9 mouse cellular contexts compared by ENCODE assay signal in the genomic region with DNA sequence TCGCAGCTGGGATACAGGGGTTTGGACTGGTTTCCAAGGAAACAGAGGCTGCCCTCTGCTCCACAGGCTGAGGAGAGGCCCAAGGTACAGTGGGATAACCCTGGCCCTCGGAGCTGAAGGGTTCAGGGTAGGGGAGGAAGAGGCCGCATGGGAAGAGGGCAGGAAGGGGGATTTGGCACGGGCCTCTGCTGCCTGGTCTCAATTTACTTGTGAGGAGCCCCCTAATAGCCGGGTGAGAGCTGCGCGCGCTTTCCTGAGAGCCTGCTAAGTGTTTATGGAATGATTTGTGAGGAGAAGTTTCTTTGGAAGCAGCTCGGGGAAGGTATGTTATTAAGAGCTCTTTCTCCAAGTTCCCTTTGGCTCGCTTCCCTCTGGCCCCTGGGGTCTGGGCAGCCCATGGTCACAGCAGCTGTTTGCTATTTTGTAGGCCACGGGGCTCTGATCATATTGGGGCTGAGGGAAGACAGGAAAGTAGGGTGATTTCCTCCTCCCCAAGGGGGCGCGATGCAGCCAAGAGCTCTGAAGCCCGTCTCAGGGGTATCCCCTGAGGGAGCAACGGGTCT. TPM values are rescaled to one million over a fixed set of nuclear protein-coding genes. Genes with fewer than 3 reads are reported as not detected.
DNase-seq lines count a peak whose midpoint lies in the region; ATAC-seq lines count a peak whose summit lies in the region.
"Had no signal": no experiment of that assay in that cellular context is flagged by ENCODE, and none has a peak within 500 bp of the region (broad histone marks: within the 10 kb centered on the region; RNA-seq: fewer than 3 reads in every experiment).

No protein-coding gene starts in this region.

- no peaks in the 10 kb centered on the region for H3K9me3 ChIP-seq in heart, embryonic 14.5 days (ENCODE audit: control insufficient read depth, low read length)
- no peaks in the 10 kb centered on the region for H3K9me3 ChIP-seq in limb, embryonic 15.5 days
- H3K9me3 ChIP-seq: liver, embryonic 15.5 days had no signal

- peak overlapping the region; percentile 35 for H3K9ac ChIP-seq in heart, embryonic 14.5 days (ENCODE audit: low read length)
- no peak overlapping the region for H3K9ac ChIP-seq in limb, embryonic 15.5 days
- H3K9ac ChIP-seq: liver, embryonic 15.5 days had no signal

- ATAC-seq in heart, embryonic 14.5 days (ENCODE audit: insufficient number of reproducible peaks, insufficient read depth, low FRiP score, low read depth): 0 out of 2 replicates have a peak, but pooled peaks have one; percentile 17
- ATAC-seq in limb, embryonic 15.5 days (ENCODE audit: insufficient number of reproducible peaks, low FRiP score, low TSS enrichment, low read depth): peak; percentile 76
- no peak for ATAC-seq in erythroid progenitor cell, adult 5-6 weeks (replicated peaks; ENCODE audit: low FRiP score, poor library complexity, severe bottlenecking)

- no peaks in the 10 kb centered on the region for H3K27me3 ChIP-seq in heart, embryonic 14.5 days (ENCODE audit: control insufficient read depth, insufficient read depth, low read length)
- H3K27me3 ChIP-seq in limb, embryonic 15.5 days: peaks cover 7% of the 10 kb centered on the region; the same call in 1 of the 2 replicates

- peak overlapping the region; percentile 11; the same call in 1 of the 2 replicates for H3K4me3 ChIP-seq in brown adipose tissue, adult 24 weeks (ENCODE audit: insufficient read depth, low read depth, low read length)
- H3K4me3 ChIP-seq in heart, embryonic 14.5 days (ENCODE audit: control insufficient read depth in 1 of 2, insufficient read depth in 1 of 2, low read depth in 1 of 2, low read length in 2 of 2): no peak overlapping the region
- no peak overlapping the region for H3K4me3 ChIP-seq in limb, embryonic 15.5 days
- H3K4me3 ChIP-seq: liver, embryonic 15.5 days had no signal

- peaks cover 7% of the 10 kb centered on the region; the same call in 1 of the 2 replicates for H3K4me1 ChIP-seq in brown adipose tissue, adult 24 weeks (ENCODE audit: control insufficient read depth, insufficient read depth, insufficient read length, low read length)
- H3K4me1 ChIP-seq in heart, embryonic 14.5 days (ENCODE audit: control insufficient read depth in 2 of 2, insufficient read depth in 2 of 2, low read length in 2 of 2): peaks cover 24 to 30% of the 10 kb centered on the region in 2 experiments
- H3K4me1 ChIP-seq in limb, embryonic 15.5 days: peaks cover 30% of the 10 kb centered on the region

- H3K4me2 ChIP-seq in heart, embryonic 14.5 days (ENCODE audit: low read length): peak overlapping the region; percentile 28
- H3K4me2 ChIP-seq in limb, embryonic 15.5 days: peak overlapping the region; percentile 29
- H3K4me2 ChIP-seq: liver, embryonic 15.5 days had no signal

- 51% methylated on average over 15 of the region's 15 CpGs for WGBS in heart, embryonic 14.5 days
- 20% methylated on average over 15 of the region's 15 CpGs for WGBS in limb, embryonic 15.5 days

- H3K36me3 ChIP-seq in heart, embryonic 14.5 days (ENCODE audit: control insufficient read depth, insufficient read depth, low read length): no peaks in the 10 kb centered on the region
- H3K36me3 ChIP-seq in limb, embryonic 15.5 days: no peaks in the 10 kb centered on the region
- H3K36me3 ChIP-seq: liver, embryonic 15.5 days had no signal

- H3K27ac ChIP-seq in brown adipose tissue, adult 24 weeks (replicated peaks; ENCODE audit: low read depth, low read length): peak overlapping the region; percentile 32
- peak overlapping the region; percentile 71 to 74 for H3K27ac ChIP-seq in heart, embryonic 14.5 days (replicated peaks in 1 of 2; ENCODE audit: control insufficient read depth in 1 of 2, insufficient read depth in 1 of 2, low read depth in 2 of 2, low read length in 2 of 2)
- H3K27ac ChIP-seq in limb, embryonic 15.5 days: peak overlapping the region; percentile 87
- H3K27ac ChIP-seq: liver, embryonic 15.5 days had no signal

- peak; percentile 9 for DNase-seq in cerebellum, adult 8-10 months
- DNase-seq in cerebellum, adult 11 months: no peak
- DNase-seq in layer of hippocampus, postnatal 10 days (ENCODE audit: low spot score in 2 of 2): no peak
- DNase-seq in ovary, postnatal 14 days (ENCODE audit: low spot score): no peak

RNA-seq across cellular contexts. Expression of a gene that starts 50.5 kb away (rescaled TPM):
- polyA plus RNA-seq in brown adipose tissue, adult 24 weeks (2012; ENCODE audit: insufficient read depth, insufficient read length, missing spikeins): 2.5 and 5.5 TPM in 2 replicates
- 13.5 and 14.7 TPM in 2 replicates for polyA plus RNA-seq in heart, embryonic 14.5 days (2014; fragmentation: Nextera tagmentation; extraction: Ambion mirVana)
- polyA plus RNA-seq in limb, embryonic 15.5 days (2015; fragmentation: Nextera tagmentation; extraction: Ambion mirVana): 23.2 and 29.1 TPM in 2 replicates
- 1 to 10 TPM; 3.2 TPM for total RNA-seq in layer of hippocampus, postnatal 10 days (2021)
- not detected in 2 replicates for total RNA-seq in erythroid progenitor cell, adult 5-6 weeks (2015; ENCODE audit: low replicate concordance)
- total RNA-seq in erythroid progenitor cell, adult 5-6 weeks (2017; ENCODE audit: low replicate concordance): not detected in 2 replicates

Comparison
In these comparisons a context has a peak if more than half of its experiments do, and no peak if none do; other contexts are left out.
1. H3K27ac ChIP-seq: peak in every context shown above with its lines; median percentile 87 in limb, embryonic 15.5 days; 72 in heart, embryonic 14.5 days; 32 in brown adipose tissue, adult 24 weeks.